Mouse (Mus musculus) forebrain, embryonic 12.5 days (tissue): ENCODE measurements around the gene Hmga2. TPM values are rescaled to one million over a fixed set of nuclear protein-coding genes. Genes with fewer than 3 reads are reported as not detected.

Experiments
- ATAC-seq: fragments of 200-750 bp; cut with Nextera tagmentation; 2 replicates; pipeline ENCODE4 v1.8.0; 2017; ENCODE audit warnings: moderate TSS enrichment; ENCODE audit not compliant: low FRiP score
- H3K27ac ChIP-seq: fragments of 300-500 bp; sonication (generic); 2 replicates; pipeline ENCODE4 v1.5.1; 2016; ENCODE audit warnings: mild to moderate bottlenecking
- H3K27me3 ChIP-seq: fragments of 300-500 bp; sonication (generic); 2 replicates; pipeline ENCODE4 v1.6.1; 2016; ENCODE audit warnings: mild to moderate bottlenecking
- H3K36me3 ChIP-seq: fragments of 300-500 bp; sonication (generic); replicated peaks from 2 replicates; pipeline ENCODE4 v1.6.1; 2016; ENCODE audit warnings: mild to moderate bottlenecking
- H3K4me1 ChIP-seq: fragments of 300-500 bp; sonication (generic); 2 replicates; pipeline ENCODE4 v1.6.1; 2016
- H3K4me2 ChIP-seq: fragments of 300-500 bp; sonication (generic); 2 replicates; pipeline ENCODE4 v1.6.1; 2016; ENCODE audit warnings: mild to moderate bottlenecking, moderate library complexity
- H3K4me3 ChIP-seq: fragments of 300-500 bp; sonication (generic); replicated peaks from 2 replicates; pipeline ENCODE4 v1.5.1; 2016; ENCODE audit warnings: mild to moderate bottlenecking
- H3K9ac ChIP-seq: fragments of 300-500 bp; sonication (generic); 2 replicates; pipeline ENCODE4 v1.6.1; 2016; ENCODE audit warnings: mild to moderate bottlenecking
- H3K9me3 ChIP-seq: fragments of 300-500 bp; sonication (generic); 2 replicates; pipeline ENCODE4 v1.6.1; 2016
- WGBS: fragments of 180-500 bp; shearing (Covaris S2); methylation state at CpG from one replicate; pipeline ENCODE4 v1.1.7; 2016; 5-methylcytosine and 5-hydroxymethylcytosine counted together
- polyA plus RNA-seq: library from polyadenylated mRNA; unstranded; fragments of >200 nt; fragmentation: Nextera tagmentation; extraction: Ambion mirVana; gene quantifications from 2 replicates; pipeline ENCODE4 v1.2.1, GENCODE M21; 2016

Gene Hmga2
- polyA plus RNA-seq, 1 experiment from 2014 or later, result 48.9 TPM

GRCm38 (mm10) chr10:120489611-120490010 lies 13.3 kb upstream of the Hmga2 start:
- peaks cover 15% of the 10 kb centered on the region; the same call in 1 of the 2 replicates for H3K9me3 ChIP-seq
- H3K4me1 ChIP-seq, result no peaks in the 10 kb centered on the region
- no peaks in the 10 kb centered on the region for H3K27me3 ChIP-seq
- no peak overlapping the region for H3K4me3 ChIP-seq
- WGBS, result 86% methylated on average over 3 of the region's 3 CpGs
- no peak overlapping the region for H3K9ac ChIP-seq
- H3K27ac ChIP-seq, result no peak overlapping the region
- ATAC-seq, result no peak
- no peaks in the 10 kb centered on the region for H3K36me3 ChIP-seq
- H3K4me2 ChIP-seq, result no peak overlapping the region

- peaks cover 15% of the 10 kb centered on the region; the same call in 1 of the 2 replicates for H3K9me3 ChIP-seq
- no peaks in the 10 kb centered on the region for H3K4me1 ChIP-seq
- no peak overlapping the region for H3K9ac ChIP-seq
- H3K4me3 ChIP-seq, result no peak overlapping the region
- no peaks in the 10 kb centered on the region for H3K36me3 ChIP-seq
- H3K27me3 ChIP-seq, result no peaks in the 10 kb centered on the region
- no peak for ATAC-seq
- H3K27ac ChIP-seq, result no peak overlapping the region
- WGBS, result 82% methylated on average over 4 of the region's 4 CpGs
- no peak overlapping the region for H3K4me2 ChIP-seq
Observed at GRCm38 (mm10) chr10:120488526-120488925, 12.3 kb upstream of the Hmga2 start.

GRCm38 (mm10) chr10:120487881-120488280 lies 11.6 kb upstream of the Hmga2 start:
- H3K27me3 ChIP-seq, result no peaks in the 10 kb centered on the region
- H3K9ac ChIP-seq, result no peak overlapping the region
- peaks cover 15% of the 10 kb centered on the region; the same call in 1 of the 2 replicates for H3K9me3 ChIP-seq
- no peak for ATAC-seq
- H3K4me3 ChIP-seq, result no peak overlapping the region
- no peaks in the 10 kb centered on the region for H3K4me1 ChIP-seq
- H3K36me3 ChIP-seq, result no peaks in the 10 kb centered on the region
- no peak overlapping the region for H3K4me2 ChIP-seq
- 96% methylated on average over 1 of the region's 1 CpGs for WGBS
- H3K27ac ChIP-seq, result no peak overlapping the region

- WGBS, result 74% methylated on average over 1 of the region's 1 CpGs
- H3K27me3 ChIP-seq, result no peaks in the 10 kb centered on the region
- ATAC-seq, result no peak
Observed at GRCm38 (mm10) chr10:120485461-120485860, 9.2 kb upstream of the Hmga2 start.

GRCm38 (mm10) chr10:120484144-120484543 lies 7.9 kb upstream of the Hmga2 start:
- 81% methylated on average over 4 of the region's 4 CpGs for WGBS
- H3K27me3 ChIP-seq, result no peaks in the 10 kb centered on the region
- no peaks in the 10 kb centered on the region for H3K36me3 ChIP-seq
- ATAC-seq, result no peak
- H3K4me1 ChIP-seq, result no peaks in the 10 kb centered on the region
- H3K9me3 ChIP-seq, result peaks cover 15% of the 10 kb centered on the region; the same call in 1 of the 2 replicates
- no peak overlapping the region for H3K27ac ChIP-seq
- no peak overlapping the region for H3K4me3 ChIP-seq
- H3K9ac ChIP-seq, result no peak overlapping the region
- H3K4me2 ChIP-seq, result no peak overlapping the region

More at GRCm38 (mm10) chr10:120485461-120485860, 9.2 kb upstream of the Hmga2 start:
- Histone ChIP-seq H3K27ac (no peak overlapping the region), H3K9ac (no peak overlapping the region), H3K4me2 (no peak overlapping the region), H3K36me3 (no peaks in the 10 kb centered on the region), H3K4me3 (no peak overlapping the region), H3K4me1 (no peaks in the 10 kb centered on the region), H3K9me3 (peaks cover 15% of the 10 kb centered on the region; the same call in 1 of the 2 replicates)

GRCm38 (mm10) chr10:120478164-120478563 lies 1.9 kb upstream of the Hmga2 start:
- no peaks in the 10 kb centered on the region for H3K36me3 ChIP-seq
- ATAC-seq, result no peak
- no peak overlapping the region for H3K27ac ChIP-seq
- H3K9me3 ChIP-seq, result no peaks in the 10 kb centered on the region
- H3K27me3 ChIP-seq, result no peaks in the 10 kb centered on the region
- H3K4me2 ChIP-seq, result peak overlapping the region; percentile 93
- H3K9ac ChIP-seq, result peak overlapping the region; percentile 22; the same call in 1 of the 2 replicates
- peaks cover 36% of the 10 kb centered on the region for H3K4me1 ChIP-seq
- peak overlapping the region; percentile 79 for H3K4me3 ChIP-seq
- WGBS, result under 1% methylated on average over 16 of the region's 16 CpGs

GRCm38 (mm10) chr10:120477501-120477900 lies 1.2 kb upstream of the Hmga2 start:
- WGBS, result 0% methylated on average over 21 of the region's 21 CpGs
- Histone ChIP-seq H3K4me2 (peak overlapping the region; percentile 93), H3K27me3 (no peaks in the 10 kb centered on the region), H3K9me3 (no peaks in the 10 kb centered on the region), H3K4me3 (peak overlapping the region; percentile 79), H3K9ac (peak overlapping the region; percentile 97), H3K36me3 (no peaks in the 10 kb centered on the region), H3K27ac (peak overlapping the region; percentile 92), H3K4me1 (peaks cover 42% of the 10 kb centered on the region)
- no peak; the same call in 1 of the 2 replicates for ATAC-seq

GRCm38 (mm10) chr10:120476516-120477336 lies 457 bp upstream of the Hmga2 start:
- Histone ChIP-seq H3K9ac (peak overlapping the region; percentile 97), H3K27me3 (no peaks in the 10 kb centered on the region), H3K4me2 (peak overlapping the region; percentile 93), H3K4me1 (peaks cover 42% of the 10 kb centered on the region), H3K27ac (peak overlapping the region; percentile 92), H3K36me3 (no peaks in the 10 kb centered on the region), H3K4me3 (peak overlapping the region; percentile 79), H3K9me3 (no peaks in the 10 kb centered on the region)
- under 1% methylated on average over 50 of the region's 52 CpGs for WGBS
- peak; percentile 71 for ATAC-seq

GRCm38 (mm10) chr10:120475041-120475541 lies 1.2 kb downstream of the Hmga2 start:
- Histone ChIP-seq H3K4me1 (peaks cover 42% of the 10 kb centered on the region), H3K27ac (peak overlapping the region; percentile 92), H3K4me3 (peak overlapping the region; percentile 79), H3K36me3 (no peaks in the 10 kb centered on the region; the same call in 1 of the 2 replicates), H3K4me2 (peak overlapping the region; percentile 93), H3K9me3 (no peaks in the 10 kb centered on the region), H3K27me3 (no peaks in the 10 kb centered on the region), H3K9ac (peak overlapping the region; percentile 97)
- under 1% methylated on average over 45 of the region's 45 CpGs for WGBS
- peak; percentile 22 for ATAC-seq

GRCm38 (mm10) chr10:120474301-120474700 lies 2.0 kb downstream of the Hmga2 start:
- no peaks in the 10 kb centered on the region for H3K9me3 ChIP-seq
- H3K9ac ChIP-seq, result peak overlapping the region; percentile 97
- H3K36me3 ChIP-seq, result peaks cover 3% of the 10 kb centered on the region
- peak overlapping the region; percentile 93 for H3K4me2 ChIP-seq
- H3K4me1 ChIP-seq, result peaks cover 42% of the 10 kb centered on the region
- peak overlapping the region; percentile 79 for H3K4me3 ChIP-seq
- H3K27ac ChIP-seq, result peak overlapping the region; percentile 92
- ATAC-seq, result no peak
- H3K27me3 ChIP-seq, result no peaks in the 10 kb centered on the region
- WGBS, result under 1% methylated on average over 20 of the region's 20 CpGs

GRCm38 (mm10) chr10:120473218-120473617 lies 3.1 kb downstream of the Hmga2 start:
- WGBS, result 13% methylated on average over 4 of the region's 4 CpGs
- ATAC-seq, result no peak
- Histone ChIP-seq H3K9ac (peak overlapping the region; percentile 18; the same call in 1 of the 2 replicates), H3K27ac (peak overlapping the region; percentile 27; the same call in 1 of the 2 replicates), H3K4me3 (peak overlapping the region; percentile 79), H3K4me1 (peaks cover 40% of the 10 kb centered on the region), H3K27me3 (no peaks in the 10 kb centered on the region), H3K9me3 (no peaks in the 10 kb centered on the region), H3K4me2 (peak overlapping the region; percentile 93), H3K36me3 (peaks cover 14% of the 10 kb centered on the region)

- no peak overlapping the region for H3K27ac ChIP-seq
- peak overlapping the region; percentile 79; the same call in 1 of the 2 replicates for H3K4me3 ChIP-seq
- 38% methylated on average over 2 of the region's 2 CpGs for WGBS
- no peak for ATAC-seq
- H3K36me3 ChIP-seq, result peaks cover 14% of the 10 kb centered on the region
- peak overlapping the region; percentile 93 for H3K4me2 ChIP-seq
- H3K9ac ChIP-seq, result no peak overlapping the region
- no peaks in the 10 kb centered on the region for H3K27me3 ChIP-seq
- no peaks in the 10 kb centered on the region for H3K9me3 ChIP-seq
- peaks cover 35% of the 10 kb centered on the region for H3K4me1 ChIP-seq
Observed at GRCm38 (mm10) chr10:120472606-120473005, 3.7 kb downstream of the Hmga2 start.
